Mouse (Mus musculus): Measurements from ENCODE around the gene Gm28891. TPM values are rescaled to one million over a fixed set of nuclear protein-coding genes. Genes with fewer than 3 reads are reported as not detected.
"Not testable (repeated sequence)": the region's sequence is repeated elsewhere in the genome, so short reads cannot be mapped to it uniquely, and the experiment has no call there.

Gene Gm28891
- not detected for total RNA-seq (2021)
- long read RNA-seq, experiment 1: 0 reads
- long read RNA-seq, experiment 2: 0 reads

GRCm38 (mm10) chrY:60240902-60241301 lies at the start of gene Gm28891:
TSS of gene Gm28891 (plus strand) at chrY:60241202.
- intact Hi-C loops (cut with DNase I); DNase-seq: not testable (repeated sequence)

Measured in heart, postnatal 14 days (tissue).